Mouse (Mus musculus): ENCODE results near the gene Tmem204.

The Tmem204 gene

DNA sequence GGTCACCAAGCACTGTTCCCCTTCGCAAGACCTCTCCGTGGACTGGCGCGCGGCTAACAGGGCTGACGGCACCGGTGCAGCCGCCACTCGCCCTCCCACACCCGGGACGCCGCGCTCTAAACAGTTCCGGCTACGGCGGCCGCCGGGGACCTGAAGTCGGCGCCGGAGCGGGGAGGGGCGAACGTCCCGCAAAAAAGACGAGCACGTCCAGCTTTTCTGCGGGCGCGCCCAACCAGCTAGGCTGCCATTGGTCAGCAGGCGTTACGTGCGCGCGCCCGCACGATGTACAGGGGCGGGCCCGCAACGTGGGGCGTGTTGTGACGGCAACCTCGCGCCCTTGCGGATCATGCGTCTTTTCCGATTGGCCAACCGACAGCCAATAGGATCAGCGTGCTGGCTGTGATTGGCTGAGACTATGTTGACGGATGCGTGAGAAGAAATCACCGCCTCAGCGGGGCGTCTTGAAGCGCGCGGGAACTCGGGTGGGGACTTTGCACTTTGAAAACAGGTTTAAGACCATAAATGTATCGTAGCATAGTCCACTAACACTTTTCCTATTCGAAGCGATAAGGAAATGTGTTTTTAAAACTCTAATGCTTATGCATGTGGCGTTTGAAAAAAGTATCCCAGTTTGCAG is 67.6 kb downstream of the Tmem204 start, which contains the start of the genes Cramp1l and Ift140:
Cramp1l (minus strand) TSS at position 134 of the 637 bp plus-strand sequence.
Ift140 (plus strand) TSS at position 431 of the 637 bp plus-strand sequence.
- DNase-seq (ENCODE audit: low spot score in 2 of 2): peak; percentile 97 to 100

DNA sequence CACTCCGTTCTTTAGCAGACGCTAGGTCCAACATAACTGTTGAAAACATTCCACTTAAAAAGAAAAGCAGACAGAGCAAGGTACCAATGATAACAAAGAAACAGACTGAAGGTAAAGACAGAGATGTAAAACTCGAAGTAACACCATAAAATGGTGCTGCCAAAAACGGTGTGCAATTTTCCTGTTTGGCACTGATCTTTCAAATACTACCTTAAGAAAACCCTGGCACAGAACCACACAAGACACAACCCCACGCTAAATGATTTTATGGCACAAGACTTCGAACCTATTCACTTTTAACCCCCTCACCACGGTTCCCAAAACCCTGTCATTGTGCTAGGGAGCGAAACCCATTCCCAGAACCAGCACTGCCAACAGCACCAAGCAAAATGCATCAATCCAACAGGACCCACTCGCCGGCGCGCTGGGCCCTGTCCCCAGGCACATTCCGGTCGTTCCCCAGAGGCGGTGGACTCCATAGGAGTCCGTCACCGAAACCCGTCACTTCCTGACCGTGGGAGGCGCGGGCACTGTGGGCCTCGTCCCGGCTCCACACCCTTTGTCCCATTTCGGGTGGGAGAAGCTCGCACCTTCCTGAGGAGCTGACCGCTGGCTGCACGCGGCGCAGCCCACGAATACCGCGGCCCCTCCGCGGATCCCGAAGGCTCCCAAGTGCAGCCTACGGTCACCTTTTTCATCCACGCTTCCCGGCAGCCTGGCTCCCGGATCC is 68.4 kb downstream of the Tmem204 start:
- peak; percentile 47 to 50 for DNase-seq (ENCODE audit: low spot score in 2 of 2)

- peak; percentile 5 for DNase-seq (ENCODE audit: low spot score in 2 of 2)
Measured at GRCm38 (mm10) chr17:25013606-25014501, 69.5 kb downstream of the Tmem204 start.
